Mouse (Mus musculus) bone marrow, adult 2 months (tissue): ENCODE results near the gene Idi1. TPM values are rescaled to one million over a fixed set of nuclear protein-coding genes. Genes with fewer than 3 reads are reported as not detected.
"Not testable (repeated sequence)": the region's sequence is repeated elsewhere in the genome, so short reads cannot be mapped to it uniquely, and the experiment has no call there.

Experiments used
- H3K27ac ChIP-seq: fragments of 200-500 bp; 2 replicates; pipeline ENCODE4 v1.5.1; 2012; ENCODE audit warnings: low read depth, mild to moderate bottlenecking, control low read depth, inconsistent platforms, low read length; ENCODE audit not compliant: control insufficient read depth, poor library complexity, insufficient read depth
- H3K4me1 ChIP-seq: fragments of 200-500 bp; 2 replicates; pipeline ENCODE4 v1.6.1; 2011; ENCODE audit warnings: low read length; ENCODE audit not compliant: control insufficient read depth, insufficient read depth
- H3K4me3 ChIP-seq: fragments of 200-500 bp; replicated peaks from 2 replicates; pipeline ENCODE3; 2011; ENCODE audit warnings: mild to moderate bottlenecking, low read depth, low read length, control low read depth; ENCODE audit not compliant: control insufficient read depth
- CTCF ChIP-seq: fragments of 200-500 bp; IDR thresholded peaks from 2 replicates; pipeline ENCODE4 v1.5.1; 2011; ENCODE audit warnings: low read length, control low read depth; ENCODE audit not compliant: control insufficient read depth, insufficient read depth
- POLR2A ChIP-seq: fragments of 200-500 bp; IDR thresholded peaks from 2 replicates; pipeline ENCODE4 v1.6.1; 2011; ENCODE audit warnings: low read depth, mild to moderate bottlenecking, control low read depth, low read length, borderline replicate concordance; ENCODE audit not compliant: control insufficient read depth
- WGBS: fragments of 180-500 bp; shearing (Covaris S2); methylation state at CpG from one replicate; pipeline ENCODE4 v1.1.7; 2018; 5-methylcytosine and 5-hydroxymethylcytosine counted together
- polyA plus RNA-seq: library from polyadenylated mRNA; stranded (reverse); fragments of >200 nt; gene quantifications from 2 replicates; pipeline ENCODE4 v1.2.4, GENCODE M21; 2011; ENCODE audit warnings: low replicate concordance; ENCODE audit not compliant: missing spikeins, insufficient read depth, insufficient read length

The Idi1 gene
- polyA plus RNA-seq, result 12.9 and 25.7 TPM in 2 replicates

- Histone ChIP-seq H3K27ac (peak within 1 kb of the TSS; percentile 93), H3K4me3 (peak within 1 kb of the TSS; percentile 99), H3K4me1 (no peaks in the 10 kb centered on the region; the same call in 1 of the 2 replicates)
- WGBS, result under 1% methylated on average over 46 of the region's 46 CpGs
- TF ChIP-seq CTCF (no peak), POLR2A (peak; percentile 41; the same call in 1 of the 2 replicates)
These were observed at the start of gene Idi1 for GRCm38 (mm10) chr13:8885445-8886184. Gene Idi1 (plus strand): TSS chr13:8885501.

GRCm38 (mm10) chr13:8838394-8838793 lies 46.9 kb upstream of the Idi1 start:
- Histone ChIP-seq H3K4me1 (no peaks in the 10 kb centered on the region), H3K27ac (no peak overlapping the region), H3K4me3 (no peak overlapping the region)
- TF ChIP-seq CTCF (no peak), POLR2A (no peak)
- 83% methylated on average over 3 of the region's 3 CpGs for WGBS

- Histone ChIP-seq H3K27ac (no peak overlapping the region), H3K4me3 (no peak overlapping the region), H3K4me1 (no peaks in the 10 kb centered on the region)
- whole genome bisulfite sequencing, result 79% methylated on average over 10 of the region's 10 CpGs
- TF ChIP-seq CTCF, result no peak
- TF ChIP-seq POLR2A, result no peak
These were observed 46.2 kb upstream of the Idi1 start for GRCm38 (mm10) chr13:8839111-8839510.

- Histone ChIP-seq H3K4me3 (no peak overlapping the region), H3K27ac (no peak overlapping the region), H3K4me1 (no peaks in the 10 kb centered on the region)
- TF ChIP-seq POLR2A (no peak), CTCF (no peak)
- WGBS, result 83% methylated on average over 6 of the region's 6 CpGs
These were observed 45.4 kb upstream of the Idi1 start for GRCm38 (mm10) chr13:8839937-8840336.

GRCm38 (mm10) chr13:8840941-8841340 lies 44.4 kb upstream of the Idi1 start:
- H3K4me1 ChIP-seq, result no peaks in the 10 kb centered on the region
- TF ChIP-seq CTCF (no peak), POLR2A (no peak)
- no peak overlapping the region for H3K27ac ChIP-seq
- no peak overlapping the region for H3K4me3 ChIP-seq
- WGBS, result 27% methylated on average over 2 of the region's 2 CpGs

- not testable (repeated sequence) for H3K4me3 ChIP-seq, H3K4me1 ChIP-seq, H3K27ac ChIP-seq
- 88% methylated on average over 7 of the region's 7 CpGs for WGBS
These were observed 43.5 kb upstream of the Idi1 start for GRCm38 (mm10) chr13:8841846-8842245.

GRCm38 (mm10) chr13:8842273-8842672 lies 43.0 kb upstream of the Idi1 start:
- H3K4me3 ChIP-seq, result no peak overlapping the region
- WGBS, result 49% methylated on average over 3 of the region's 3 CpGs
- H3K27ac ChIP-seq, result no peak overlapping the region

GRCm38 (mm10) chr13:8847702-8848101 lies 37.6 kb upstream of the Idi1 start:
- no peaks in the 10 kb centered on the region for H3K4me1 ChIP-seq
- no peak overlapping the region for H3K4me3 ChIP-seq
- 42% methylated on average over 2 of the region's 2 CpGs for WGBS
- TF ChIP-seq POLR2A (no peak), CTCF (peak; percentile 28; the same call in 1 of the 2 replicates)
- no peak overlapping the region for H3K27ac ChIP-seq

More at GRCm38 (mm10) chr13:8842273-8842672, 43.0 kb upstream of the Idi1 start:
- H3K4me1 ChIP-seq, result no peaks in the 10 kb centered on the region
- TF ChIP-seq POLR2A (no peak), CTCF (no peak)
